Mouse (Mus musculus): ENCODE measurements at regions not wholly inside any gene's neighbourhood (a gene's known extent, or its start where the extent isn't known, plus 50 kb on each side); places are given as distances from the start of the nearest gene placed in this dataset.

GRCm38 (mm10) chr9:93509646-93510045, 967.6 kb downstream of the Plod2 start:
- no peaks in the 10 kb centered on the region for H3K27me3 ChIP-seq (ENCODE audit: control insufficient read depth, insufficient read depth, low read length)
- WGBS, result 86% methylated on average over 2 of the region's 2 CpGs
- DNase-seq, result no peak
- H3K9me3 ChIP-seq (ENCODE audit: control insufficient read depth, low read length), result no peaks in the 10 kb centered on the region
- no peak overlapping the region for H3K4me2 ChIP-seq (ENCODE audit: low read length)
- no peaks in the 10 kb centered on the region for H3K4me1 ChIP-seq (ENCODE audit: control insufficient read depth, insufficient read depth, low read length)
- no peak for ATAC-seq (ENCODE audit: low FRiP score, low TSS enrichment)
- H3K4me3 ChIP-seq (replicated peaks; ENCODE audit: low read depth, low read length), result no peak overlapping the region
- H3K9ac ChIP-seq (replicated peaks; ENCODE audit: low read length), result no peak overlapping the region
- H3K27ac ChIP-seq (replicated peaks; ENCODE audit: low read depth, low read length), result no peak overlapping the region
- H3K36me3 ChIP-seq (ENCODE audit: control insufficient read depth, insufficient read depth, low read length), result no peaks in the 10 kb centered on the region

- Histone ChIP-seq H3K4me1 (ENCODE audit: control insufficient read depth, insufficient read depth, low read length) (no peaks in the 10 kb centered on the region), H3K27me3 (ENCODE audit: control insufficient read depth, insufficient read depth, low read length) (no peaks in the 10 kb centered on the region), H3K36me3 (ENCODE audit: control insufficient read depth, insufficient read depth, low read length) (no peaks in the 10 kb centered on the region), H3K27ac (replicated peaks; ENCODE audit: low read depth, low read length) (no peak overlapping the region), H3K4me3 (replicated peaks; ENCODE audit: low read depth, low read length) (no peak overlapping the region), H3K4me2 (ENCODE audit: low read length) (no peak overlapping the region), H3K9ac (replicated peaks; ENCODE audit: low read length) (no peak overlapping the region), H3K9me3 (ENCODE audit: control insufficient read depth, low read length) (no peaks in the 10 kb centered on the region)
- ATAC-seq (ENCODE audit: low FRiP score, low TSS enrichment) (no peak), DNase-seq (no peak)
- 63% methylated on average over 6 of the region's 6 CpGs for WGBS
These were observed 982.0 kb downstream of the Plod2 start for GRCm38 (mm10) chr9:93524055-93524454.

GRCm38 (mm10) chr9:93525132-93525531, 983.1 kb downstream of the Plod2 start:
- no peak overlapping the region for H3K4me2 ChIP-seq (ENCODE audit: low read length)
- peak; percentile 27; the same call in 1 of the 2 replicates for ATAC-seq (ENCODE audit: low FRiP score, low TSS enrichment)

GRCm38 (mm10) chr9:93530646-93531320, 988.8 kb downstream of the Plod2 start:
- Histone ChIP-seq H3K4me1 (ENCODE audit: control insufficient read depth, insufficient read depth, low read length) (no peaks in the 10 kb centered on the region), H3K4me2 (ENCODE audit: low read length) (no peak overlapping the region), H3K9me3 (ENCODE audit: control insufficient read depth, low read length) (no peaks in the 10 kb centered on the region), H3K27me3 (ENCODE audit: control insufficient read depth, insufficient read depth, low read length) (no peaks in the 10 kb centered on the region), H3K9ac (replicated peaks; ENCODE audit: low read length) (no peak overlapping the region), H3K36me3 (ENCODE audit: control insufficient read depth, insufficient read depth, low read length) (no peaks in the 10 kb centered on the region), H3K27ac (replicated peaks; ENCODE audit: low read depth, low read length) (no peak overlapping the region), H3K4me3 (replicated peaks; ENCODE audit: low read depth, low read length) (no peak overlapping the region)
- no peak for ATAC-seq (ENCODE audit: low FRiP score, low TSS enrichment)
- no peak for DNase-seq
- 77% methylated on average over 2 of the region's 2 CpGs for WGBS

More at GRCm38 (mm10) chr9:93525132-93525531, 983.1 kb downstream of the Plod2 start:
- Histone ChIP-seq H3K9me3 (ENCODE audit: control insufficient read depth, low read length) (no peaks in the 10 kb centered on the region), H3K27ac (replicated peaks; ENCODE audit: low read depth, low read length) (no peak overlapping the region), H3K36me3 (ENCODE audit: control insufficient read depth, insufficient read depth, low read length) (no peaks in the 10 kb centered on the region), H3K4me3 (replicated peaks; ENCODE audit: low read depth, low read length) (no peak overlapping the region), H3K27me3 (ENCODE audit: control insufficient read depth, insufficient read depth, low read length) (no peaks in the 10 kb centered on the region), H3K4me1 (ENCODE audit: control insufficient read depth, insufficient read depth, low read length) (no peaks in the 10 kb centered on the region), H3K9ac (replicated peaks; ENCODE audit: low read length) (no peak overlapping the region)
- peak; percentile 41 for DNase-seq
